Mouse (Mus musculus): ENCODE results near the gene Six1. TPM values are rescaled to one million over a fixed set of nuclear protein-coding genes. Genes with fewer than 3 reads are reported as not detected.
"Not testable (repeated sequence)": the region's sequence is repeated elsewhere in the genome, so short reads cannot be mapped to it uniquely, and the experiment has no call there.

Six1 gene
- 10 to 100 TPM; 47.7 to 51.0 TPM for total RNA-seq (2021)
- long read RNA-seq, experiment 1, transcript Six1-201 (2 exons, 3,316 nt), result major isoform, 7 of 23 reads
- long read RNA-seq, experiment 1, partial matches to known transcripts, result 1 of 23 reads
- long read RNA-seq, experiment 1, other reads (novel, unspliced or antisense), result 14 of 23 reads
- long read RNA-seq, experiment 2, transcript Six1-201 (2 exons, 3,316 nt), result major isoform, 34 of 53 reads
- long read RNA-seq, experiment 2, partial matches to known transcripts, result 0 of 53 reads
- long read RNA-seq, experiment 2, other reads (novel, unspliced or antisense), result 17 of 53 reads

DNA sequence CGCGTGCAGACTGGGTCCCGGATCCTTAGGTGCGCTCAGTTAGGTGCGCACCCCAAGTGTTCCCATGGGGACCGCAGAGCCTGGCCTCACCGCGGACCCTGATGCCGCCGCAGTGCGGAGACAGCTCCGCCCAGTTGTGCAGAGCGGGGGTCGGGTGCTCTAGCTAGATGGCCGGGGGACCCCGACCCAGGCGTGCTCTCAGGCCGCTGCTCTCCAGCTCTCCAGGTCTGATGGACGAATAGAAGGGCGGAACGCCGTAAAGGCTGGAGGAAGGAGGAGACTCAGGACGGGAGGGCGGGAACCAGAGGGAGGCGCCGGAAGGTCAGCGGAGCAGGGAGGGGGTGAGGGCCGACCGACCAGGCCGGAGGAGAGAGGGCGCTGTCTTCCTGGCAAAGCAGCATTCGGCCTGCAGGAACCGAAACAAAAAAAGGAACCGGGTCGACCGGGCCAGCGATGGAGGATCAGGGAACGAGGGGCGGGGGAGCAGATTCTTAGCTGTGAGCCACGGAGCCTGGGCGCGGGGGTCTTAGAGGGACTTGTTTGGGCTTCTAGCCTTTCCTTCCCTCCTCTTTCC is at the start of gene Six1:
Six1 (minus strand) TSS at position 220 of the 574 bp plus-strand sequence.
- DNase-seq, result peak; percentile 94

- DNase-seq, result no peak
Measured at GRCm38 (mm10) chr12:73098593-73098992, 44.9 kb upstream of the Six1 start.

- DNase-seq, result not testable (repeated sequence)
Measured at GRCm38 (mm10) chr12:73096177-73096576, 42.5 kb upstream of the Six1 start.

- DNase-seq, result no peak
Measured at GRCm38 (mm10) chr12:73094605-73095004, 40.9 kb upstream of the Six1 start.

DNA sequence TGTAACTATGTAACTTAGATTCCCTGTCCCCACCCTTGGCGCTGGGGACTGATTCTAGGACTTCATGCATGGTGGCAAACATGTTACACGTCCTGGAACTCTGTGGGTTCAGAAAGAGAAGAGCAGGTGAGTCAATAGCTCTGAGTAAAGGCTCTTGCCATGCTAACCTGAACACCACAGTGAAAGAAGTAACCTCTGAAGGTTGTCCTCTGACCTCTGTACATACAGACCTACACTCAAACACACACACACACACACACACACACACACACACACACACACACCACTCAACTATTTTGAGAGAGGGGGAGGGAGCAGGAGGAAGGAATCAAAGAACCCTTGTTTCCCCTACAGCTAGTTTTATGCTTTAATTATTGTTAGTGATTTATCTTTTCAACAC is 40.5 kb upstream of the Six1 start:
- no peak for DNase-seq

GRCm38 (mm10) chr12:73090672-73091335 is 37.1 kb upstream of the Six1 start:
- no peak for DNase-seq

- no peak for DNase-seq
Measured at GRCm38 (mm10) chr12:73088911-73089310, 35.2 kb upstream of the Six1 start.

DNA sequence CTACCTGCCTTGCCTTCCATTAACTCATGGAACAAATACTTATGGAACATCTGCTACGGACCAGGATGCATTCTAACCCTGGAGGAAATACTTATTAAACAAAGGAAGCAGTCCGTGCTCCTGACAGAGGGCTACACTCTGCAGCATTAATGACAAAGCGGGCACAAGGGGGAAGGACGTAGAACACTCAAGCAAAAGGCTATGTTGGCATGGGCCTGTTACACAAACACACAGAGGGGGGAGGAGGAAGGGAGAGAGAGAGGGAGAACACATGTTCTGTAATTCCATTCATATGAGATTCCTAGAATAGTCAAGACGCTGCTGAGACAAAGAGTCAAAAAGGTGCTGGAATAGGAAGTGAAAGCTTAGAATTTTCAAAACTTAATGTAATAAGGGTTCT is 34.8 kb upstream of the Six1 start:
- no peak for DNase-seq

GRCm38 (mm10) chr12:73087086-73087485 is 33.4 kb upstream of the Six1 start:
- DNase-seq, result no peak

DNA sequence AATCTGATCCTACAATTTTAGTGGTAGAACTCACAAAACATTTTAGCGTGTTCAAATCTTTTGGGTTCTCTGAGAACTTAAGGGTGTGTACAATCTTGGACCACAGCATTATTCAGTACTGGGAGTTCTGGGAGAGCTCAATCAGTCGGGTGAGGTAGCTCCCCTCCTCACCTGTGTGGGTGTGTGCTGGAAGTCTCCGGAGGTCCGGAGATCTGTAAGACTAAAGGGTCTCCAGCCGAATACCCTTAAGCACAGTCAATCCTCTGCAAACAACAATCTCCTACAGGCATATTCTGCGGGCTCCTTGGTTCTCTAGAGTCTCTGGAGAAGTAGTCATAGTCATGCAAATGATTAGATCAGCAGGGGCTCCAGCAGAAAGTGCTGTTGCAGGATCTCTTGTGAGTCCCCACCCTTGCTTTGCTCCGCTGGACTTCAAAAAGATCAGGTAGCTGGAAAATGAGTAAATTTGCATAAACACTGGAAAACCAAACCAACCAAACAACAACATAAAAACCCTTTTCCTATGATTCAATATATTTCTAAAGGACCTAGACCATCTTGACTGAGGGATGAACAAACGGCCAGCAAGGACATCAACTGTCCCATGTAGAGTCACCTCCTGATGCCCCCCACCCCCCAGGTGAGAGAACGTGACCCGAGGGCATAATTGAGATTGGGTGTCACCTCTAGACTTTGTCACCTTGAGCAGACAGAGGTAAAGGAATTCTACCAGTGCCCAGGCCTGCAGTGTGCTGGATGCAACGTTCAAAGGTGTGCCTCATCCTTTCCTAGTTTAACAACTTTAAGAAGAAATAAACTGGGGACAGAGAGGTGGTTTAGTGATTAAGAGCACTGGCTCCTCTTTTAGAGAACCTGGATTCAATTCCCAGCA is 32.3 kb upstream of the Six1 start:
- no peak for DNase-seq

- no peak for DNase-seq
Measured at GRCm38 (mm10) chr12:73083773-73084172, 30.1 kb upstream of the Six1 start.

- not testable (repeated sequence) for DNase-seq
Measured at GRCm38 (mm10) chr12:73081828-73082227, 28.1 kb upstream of the Six1 start.

GRCm38 (mm10) chr12:73060805-73061410 is 7.2 kb upstream of the Six1 start:
- DNase-seq, result no peak

DNA sequence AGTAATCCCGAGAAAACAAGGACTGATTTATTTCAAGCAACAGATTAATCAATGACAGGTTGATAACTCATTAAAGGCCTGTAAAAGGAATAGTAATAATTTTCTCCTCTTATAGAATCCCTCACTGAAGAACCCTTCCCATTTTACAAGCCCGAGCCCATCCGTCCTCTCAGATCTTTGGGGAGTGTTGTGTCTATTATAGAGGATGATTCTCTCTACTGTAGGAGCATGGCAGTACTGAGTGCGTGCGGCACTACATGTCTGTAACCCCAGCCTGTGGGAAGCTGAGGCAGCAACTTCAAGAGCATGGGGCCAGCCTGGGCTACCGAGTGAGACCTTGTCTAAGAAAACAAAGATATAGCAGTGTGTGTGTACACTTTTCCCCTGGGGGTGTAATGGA is 3.8 kb upstream of the Six1 start:
- no peak for DNase-seq

GRCm38 (mm10) chr12:73055451-73055850 is 1.8 kb upstream of the Six1 start:
- DNase-seq, result no peak

DNA sequence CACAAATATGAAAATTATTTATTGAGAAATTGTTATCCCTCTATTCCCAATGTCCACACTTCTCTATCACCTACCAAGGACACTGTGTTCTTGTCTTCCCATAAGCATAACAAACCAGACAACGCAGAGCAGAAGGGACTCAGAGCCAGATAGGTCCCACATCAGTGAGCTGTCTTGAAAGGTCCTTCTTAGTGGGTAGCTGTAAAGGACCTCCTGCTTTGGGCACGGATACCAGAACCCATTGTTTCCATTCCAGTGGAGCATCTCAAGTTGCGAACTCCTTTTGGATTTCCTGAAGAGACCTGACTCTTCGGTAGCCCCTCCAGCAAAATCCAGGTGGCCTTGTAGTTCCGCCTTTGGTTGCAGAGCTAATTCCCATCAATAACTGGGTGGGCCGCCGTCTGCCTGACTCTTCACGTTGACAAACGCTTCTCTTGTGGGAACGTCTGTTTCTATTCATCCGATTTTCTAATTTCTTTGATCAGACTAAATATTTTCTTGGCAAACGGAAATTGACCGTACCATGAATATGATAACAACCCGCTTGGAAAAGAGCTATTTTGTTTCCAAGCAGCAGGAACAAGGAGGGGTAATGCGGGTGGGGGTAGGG is 994 bp upstream of the Six1 start:
- no peak for DNase-seq

DNA sequence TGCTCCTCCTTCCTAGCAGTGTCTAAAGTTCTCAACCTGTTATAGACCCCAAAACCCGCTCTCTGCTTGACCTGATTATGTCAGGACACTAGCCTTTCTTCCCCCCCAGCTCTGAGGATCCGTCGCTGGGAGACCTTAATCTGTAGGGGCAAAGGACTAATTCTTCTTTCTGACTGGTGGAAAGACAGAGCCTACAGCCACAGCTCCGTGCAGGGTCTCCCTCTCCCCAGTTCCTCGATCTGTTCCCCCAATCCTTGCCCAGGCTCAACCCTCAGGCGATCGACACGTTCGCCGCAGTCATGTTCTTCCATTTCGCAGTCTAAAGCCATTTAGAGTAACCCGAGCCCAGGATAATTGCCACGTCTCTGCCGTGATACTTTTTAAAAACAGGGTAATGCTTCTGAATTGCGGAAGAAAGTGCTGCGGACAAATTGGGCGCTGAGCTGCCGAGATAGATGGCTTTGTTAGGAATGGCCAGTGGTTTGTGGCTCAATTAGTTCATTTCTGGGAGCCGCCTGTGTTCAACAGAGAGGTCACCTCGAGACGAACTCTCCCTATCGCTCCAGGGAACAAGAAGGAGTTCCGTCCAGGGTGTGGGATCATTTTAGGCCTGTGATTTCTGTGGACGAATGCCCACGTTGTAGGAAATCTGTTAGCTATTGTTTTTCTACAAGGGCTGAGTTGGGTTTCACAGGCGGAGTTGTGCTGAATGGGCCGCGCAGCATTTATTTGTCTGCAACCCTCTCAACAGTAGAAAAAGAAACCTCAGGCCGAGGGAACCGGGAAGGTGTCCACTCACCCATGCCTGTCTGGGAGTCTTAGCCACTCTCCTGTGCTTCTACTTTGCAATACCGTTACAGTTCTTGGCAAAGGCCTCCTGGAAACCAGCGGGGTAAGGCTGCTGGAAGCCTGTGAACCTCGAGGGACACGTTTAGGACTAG is 766 bp downstream of the Six1 start:
- peak; percentile 20 for DNase-seq

DNA sequence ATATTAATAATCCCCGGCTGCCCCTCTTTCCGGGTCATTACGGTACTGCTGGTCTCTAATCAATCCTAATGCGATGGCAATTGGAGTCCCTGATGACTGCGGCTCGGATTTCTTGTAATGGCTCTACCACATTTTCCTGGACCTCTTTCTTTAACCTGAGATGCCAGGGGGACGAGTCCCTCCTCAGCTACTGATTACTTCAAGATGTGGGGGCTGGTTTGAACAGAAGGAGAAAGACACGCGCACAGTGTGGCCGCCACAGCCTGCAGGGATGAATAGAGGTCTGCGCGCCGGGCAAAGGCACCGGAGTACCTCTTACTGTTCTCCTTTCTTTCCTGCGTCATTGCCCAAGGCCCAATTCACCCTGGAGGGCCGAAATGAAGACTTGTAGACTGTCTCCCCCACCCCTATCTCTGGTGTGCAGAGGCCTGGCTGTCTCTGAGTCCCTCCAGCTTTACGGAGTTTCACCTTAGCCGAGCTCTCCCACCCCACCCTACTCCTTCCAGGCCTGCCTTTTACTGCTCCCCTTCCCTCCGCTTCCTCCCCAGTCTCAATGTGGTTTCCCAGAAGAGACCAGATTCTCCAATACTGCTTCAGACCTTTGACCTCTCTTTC is 1.5 kb downstream of the Six1 start:
- DNase-seq, result peak; percentile 38

DNA sequence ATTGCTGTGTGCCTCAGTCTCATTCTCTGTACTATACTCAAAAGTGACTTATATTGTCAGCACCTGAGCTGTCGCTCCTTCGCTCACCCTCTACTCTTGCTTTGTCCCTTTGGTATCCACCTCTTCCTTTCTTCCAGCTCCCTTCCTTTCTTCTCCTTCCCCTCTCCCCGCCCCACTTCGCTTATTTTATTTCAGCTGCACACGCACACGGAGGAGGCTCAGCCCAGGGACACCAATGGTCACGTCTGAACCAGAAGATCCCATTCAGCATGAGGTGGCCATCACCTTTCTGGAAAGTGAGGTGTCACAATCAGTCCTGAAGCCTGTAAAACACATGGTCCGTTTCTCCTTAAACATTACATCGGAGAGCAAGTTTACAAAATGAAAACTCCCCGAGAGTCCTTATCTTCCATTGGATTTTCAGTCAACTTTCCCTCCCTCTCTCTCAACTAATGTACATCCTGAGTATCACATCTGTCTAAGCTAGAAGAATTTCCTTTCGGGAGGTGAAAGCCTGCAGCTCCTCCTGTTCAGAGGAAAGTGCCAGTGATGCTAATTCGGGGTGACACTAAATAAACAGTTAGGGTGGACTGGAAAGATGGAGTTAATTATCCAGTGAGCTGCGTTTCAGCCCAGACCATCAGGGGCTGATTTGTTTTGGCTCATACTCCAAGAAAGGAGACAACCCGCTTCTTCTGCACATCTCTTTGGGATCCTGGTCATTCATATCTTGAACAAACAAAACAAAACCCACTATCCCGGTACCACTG is 2.7 kb downstream of the Six1 start:
- no peak for DNase-seq
